Mouse (Mus musculus): ENCODE data around the gene Fgb.

GRCm38 (mm10) chr3:83030331-83030730 lies 19.3 kb downstream of the Fgb start:
- TF ChIP-seq POLR2A (IDR thresholded peaks at IDR 0.05; ENCODE audit: control insufficient read depth, low read depth, low read length): no peak
- no peak for TF ChIP-seq CTCF (IDR thresholded peaks at IDR 0.05; ENCODE audit: control insufficient read depth, insufficient read depth, insufficient replicate concordance, low read depth, low read length)
